Mouse (Mus musculus) left cerebral cortex, postnatal 36 days (tissue): ENCODE data around the gene Pacrg. TPM values are rescaled to one million over a fixed set of nuclear protein-coding genes. Genes with fewer than 3 reads are reported as not detected.

Source experiments
- DNase-seq, 2 experiments: peaks; one replicate each; pipeline ENCODE4 v3.0.0; 2021 to 2022; ENCODE audit warnings: low spot score in 2 of 2, mixed read lengths in 1 of 2
- intact Hi-C: fragments of 180-260 bp; cut with DNase I; formaldehyde crosslinking; loops from one replicate; pipeline ENCODE4 v1.15.1; 2025
- total RNA-seq, 2 experiments: library from RNA; stranded (reverse); gene quantifications; 2 replicates each; pipeline ENCODE4 v1.2.3; 2021

Pacrg gene
- total RNA-seq, 2 experiments from 2014 or later = 16.1 to 16.8 TPM

DNA sequence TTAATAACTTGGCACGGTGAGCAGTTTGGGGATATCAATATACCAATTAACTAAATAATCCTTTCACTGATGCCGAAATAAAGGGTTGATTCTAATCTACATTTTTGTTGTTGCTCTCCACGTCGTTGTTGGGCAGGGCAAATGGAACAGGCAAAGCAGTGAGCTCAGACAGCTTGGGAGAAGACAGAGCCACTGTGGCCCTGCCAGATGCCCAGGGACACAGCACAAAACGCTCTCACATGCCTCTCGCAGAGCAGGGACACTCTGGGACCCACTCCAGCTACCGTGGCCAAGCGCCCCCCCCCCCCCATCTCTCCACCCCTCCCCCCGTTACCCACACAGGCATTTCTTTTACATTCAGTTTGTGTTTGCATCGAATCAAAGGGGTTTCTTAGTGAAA, 332.6 kb downstream of the Pacrg start:
- intact Hi-C loops = no loop called here

DNA sequence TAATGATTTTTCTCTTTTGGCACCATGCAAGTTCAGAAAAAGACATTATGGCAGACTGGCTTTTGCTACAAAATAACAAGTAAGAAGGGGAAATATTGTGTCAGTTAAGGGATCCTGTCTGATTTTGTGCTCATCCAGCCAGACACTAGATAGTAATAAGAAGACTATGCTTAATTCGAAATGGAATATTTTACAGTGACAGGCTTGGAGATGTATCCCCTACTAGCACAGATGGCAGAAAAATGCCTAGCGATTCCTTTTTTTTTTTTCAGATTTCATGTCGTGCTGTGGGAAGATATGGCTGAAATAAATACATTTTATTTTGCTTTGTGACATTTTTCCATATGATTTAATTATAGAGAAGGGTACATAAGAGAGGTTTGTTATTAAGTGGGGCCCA, 333.2 kb downstream of the Pacrg start:
- intact Hi-C loops = no loop called here
- no peak for DNase-seq

More for the DNA sequence above, 332.6 kb downstream of the Pacrg start:
- no peak for DNase-seq

DNA sequence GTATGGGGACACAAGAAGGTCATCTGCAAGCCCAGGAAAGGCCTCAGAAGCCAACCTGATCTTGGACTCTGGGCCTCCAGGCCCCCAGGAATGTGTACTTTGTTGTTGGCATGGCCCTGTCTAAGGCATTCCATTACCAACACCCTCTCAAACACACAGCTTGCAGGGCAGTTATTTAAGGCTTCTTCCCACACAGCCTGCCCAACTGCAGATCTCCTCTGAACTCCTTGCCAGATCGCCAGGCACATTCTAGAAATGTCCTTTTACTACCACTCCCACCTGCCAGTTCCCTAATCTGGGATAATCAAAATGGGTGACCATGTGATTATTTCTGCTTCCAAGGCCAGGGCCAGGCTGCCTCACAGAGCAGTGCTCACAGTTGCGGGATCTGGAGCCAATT, 338.7 kb downstream of the Pacrg start:
- intact Hi-C loops = no loop called here

DNA sequence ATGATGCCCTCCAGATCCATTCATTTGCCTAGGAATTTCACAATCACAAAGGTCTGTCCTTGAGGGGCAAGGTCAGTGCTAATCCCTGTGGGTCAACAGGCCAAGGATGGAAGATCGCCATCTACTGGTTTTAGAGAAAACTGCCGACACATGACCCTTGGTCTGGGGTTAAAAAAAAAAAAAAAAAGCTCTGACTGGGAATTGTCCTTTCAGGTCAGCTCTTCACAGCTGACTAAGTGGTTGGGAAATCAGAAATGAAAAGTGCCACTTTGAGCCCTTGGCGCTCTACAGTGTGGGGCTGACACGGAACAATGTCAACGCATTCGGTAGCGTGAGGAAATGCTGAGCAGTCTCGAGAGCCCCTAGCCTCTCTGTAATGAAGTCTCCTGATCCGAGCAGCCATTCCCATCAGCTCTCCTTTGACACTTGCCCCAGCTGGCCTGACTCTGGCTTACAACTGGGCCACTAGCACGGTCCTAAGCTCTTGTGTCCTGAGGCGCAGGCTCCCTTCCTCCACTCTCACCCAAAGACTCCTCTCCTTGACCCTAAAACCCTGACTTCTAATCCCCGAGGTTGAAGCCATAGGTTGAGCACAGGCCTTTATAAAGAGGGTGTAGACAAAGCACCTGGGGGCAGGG, 339.2 kb downstream of the Pacrg start:
- intact Hi-C loops = no loop called here
- DNase-seq = no peak

More for the DNA sequence above, 338.7 kb downstream of the Pacrg start:
- peak in 1 of 2 experiments; percentile 28 for DNase-seq

DNA sequence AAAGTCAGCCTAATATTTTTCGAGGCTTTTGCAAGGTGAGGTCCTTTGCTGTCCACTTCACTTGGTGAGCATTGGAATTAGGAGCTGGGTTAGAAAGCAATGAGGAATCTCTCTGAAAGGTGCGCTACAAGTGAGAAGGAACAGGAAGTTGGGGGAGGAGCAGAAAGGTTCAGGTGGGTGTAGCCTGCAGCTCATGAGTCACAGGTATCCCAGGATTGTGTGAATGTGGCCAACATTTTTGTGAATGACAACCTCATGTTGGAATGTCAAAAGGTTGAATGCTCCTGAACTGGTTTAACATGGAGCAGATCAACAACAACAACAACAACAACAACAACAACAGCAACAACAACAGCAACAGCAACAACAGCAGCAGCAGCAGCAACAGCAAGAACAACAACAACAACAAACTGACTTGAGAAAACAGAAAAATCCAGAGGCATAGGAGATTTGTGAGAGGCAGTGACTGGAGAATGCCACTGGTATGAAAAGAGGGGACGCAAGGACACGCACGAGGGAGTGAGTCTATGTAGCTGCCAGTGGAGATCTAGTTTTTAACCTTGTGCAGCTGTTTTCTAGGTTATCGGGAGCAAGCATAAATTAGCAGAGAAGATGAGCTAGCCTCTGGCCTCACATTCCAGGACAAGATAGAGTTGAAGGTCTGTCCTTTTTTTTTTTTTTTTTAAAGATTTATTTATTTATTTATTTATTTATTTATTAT, 341.0 kb downstream of the Pacrg start:
- intact Hi-C loops = loop anchor here (5.0 to 10.0 kb wide), 2 partner anchors 162 to 734 kb away; no protein-coding TSS in a partner anchor
- DNase-seq = no peak

DNA sequence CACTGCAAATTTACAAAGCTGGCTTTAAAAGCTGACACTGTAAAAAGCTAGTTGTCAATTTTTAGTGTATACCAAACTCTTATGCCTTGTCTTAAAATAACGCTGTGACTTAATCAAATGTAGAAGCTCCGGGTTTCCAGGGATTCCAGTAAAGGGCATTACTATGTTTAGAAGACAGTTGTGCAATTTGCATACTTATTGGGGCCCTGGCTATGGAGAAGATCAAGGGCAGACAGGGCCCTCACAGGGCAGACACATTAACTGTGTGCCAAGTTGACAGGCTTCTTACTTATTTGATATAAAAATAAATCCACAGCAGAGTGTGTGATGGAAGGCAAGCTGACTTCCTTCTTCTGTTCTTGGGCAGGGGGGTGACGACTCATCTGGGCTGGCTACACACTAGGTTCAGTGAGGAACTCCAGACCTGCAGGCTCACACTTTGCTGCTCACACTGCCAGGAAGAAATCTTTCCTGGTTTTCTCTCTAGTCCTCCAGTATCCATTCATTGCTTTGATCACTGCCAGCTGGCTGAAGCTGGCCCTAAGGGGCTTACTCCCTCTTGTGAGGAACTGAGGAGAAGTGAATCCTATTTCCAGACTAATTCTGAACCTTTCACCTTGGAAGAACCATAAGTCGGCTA, 342.2 kb downstream of the Pacrg start:
- intact Hi-C loops = loop anchor here (5.0 to 10.0 kb wide), 2 partner anchors 161 to 733 kb away; no protein-coding TSS in a partner anchor
- no peak for DNase-seq

DNA sequence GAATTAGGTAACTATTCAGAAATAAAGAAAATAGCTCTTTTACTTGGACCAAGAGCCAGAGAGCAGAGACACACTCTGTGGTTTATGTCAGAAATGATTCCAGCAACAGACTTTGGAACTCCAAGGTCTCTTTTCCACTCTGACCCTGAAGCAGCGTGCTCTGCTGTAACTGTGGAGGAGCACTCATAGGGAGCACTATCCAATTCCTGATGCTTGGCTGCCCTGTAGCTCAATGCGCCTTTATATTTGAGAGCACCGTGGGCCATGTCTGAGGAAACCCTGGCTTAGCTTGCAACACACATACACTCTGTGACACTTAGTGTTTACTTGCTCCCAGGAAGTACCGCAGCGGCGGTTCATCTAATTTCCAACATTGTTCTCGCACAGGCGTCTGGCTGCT, 344.0 kb downstream of the Pacrg start:
- intact Hi-C loops = loop anchor here (5.0 to 10.0 kb wide), 2 partner anchors 159 to 731 kb away; no protein-coding TSS in a partner anchor
- DNase-seq = no peak

DNA sequence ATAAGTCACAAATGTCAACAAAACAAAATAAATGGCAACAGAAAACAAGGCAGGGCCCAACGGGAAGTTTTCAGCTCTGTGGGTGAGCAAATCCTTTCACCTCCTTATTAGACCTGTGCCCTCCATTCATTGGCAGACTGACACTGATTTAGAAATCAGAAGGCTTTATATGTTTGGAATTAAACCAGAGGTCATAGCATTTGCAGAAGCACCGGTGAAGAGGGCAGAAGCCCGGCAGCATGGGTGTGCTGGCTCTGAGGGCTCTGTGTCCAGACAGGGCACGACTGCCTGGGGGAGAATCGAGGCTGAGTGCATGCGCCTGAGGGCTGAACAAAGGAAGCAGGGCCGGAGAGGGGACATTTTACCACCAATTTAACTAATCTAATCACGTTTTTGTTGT, 344.5 kb downstream of the Pacrg start:
- intact Hi-C loops = loop anchor here (5.0 to 10.0 kb wide), 2 partner anchors 158 to 731 kb away; no protein-coding TSS in a partner anchor
- DNase-seq = no peak

DNA sequence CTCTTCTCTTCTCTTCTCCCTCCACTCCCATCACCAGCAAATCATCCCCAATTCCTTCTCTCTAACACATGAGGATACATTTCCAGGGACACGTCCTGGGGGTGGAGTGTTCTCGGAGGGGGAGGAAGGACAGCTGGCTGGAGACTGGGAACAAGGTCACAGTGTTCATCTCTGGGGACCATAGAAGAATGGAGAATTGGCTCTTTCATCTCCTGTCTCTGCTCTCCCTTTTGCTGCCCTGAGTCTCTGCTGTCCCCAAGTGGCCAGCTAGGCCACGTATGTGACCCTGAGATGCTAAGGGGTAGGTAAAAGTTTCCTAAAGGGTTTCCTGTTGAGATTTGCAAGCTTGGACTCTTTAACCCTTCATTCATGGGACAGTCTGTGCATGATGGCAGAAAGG, 347.0 kb downstream of the Pacrg start:
- intact Hi-C loops = loop anchor here (5.0 to 10.0 kb wide), 3 partner anchors 96 to 728 kb away; partner anchors contain the start of gene Qk
- peak; percentile 15 to 34 for DNase-seq

DNA sequence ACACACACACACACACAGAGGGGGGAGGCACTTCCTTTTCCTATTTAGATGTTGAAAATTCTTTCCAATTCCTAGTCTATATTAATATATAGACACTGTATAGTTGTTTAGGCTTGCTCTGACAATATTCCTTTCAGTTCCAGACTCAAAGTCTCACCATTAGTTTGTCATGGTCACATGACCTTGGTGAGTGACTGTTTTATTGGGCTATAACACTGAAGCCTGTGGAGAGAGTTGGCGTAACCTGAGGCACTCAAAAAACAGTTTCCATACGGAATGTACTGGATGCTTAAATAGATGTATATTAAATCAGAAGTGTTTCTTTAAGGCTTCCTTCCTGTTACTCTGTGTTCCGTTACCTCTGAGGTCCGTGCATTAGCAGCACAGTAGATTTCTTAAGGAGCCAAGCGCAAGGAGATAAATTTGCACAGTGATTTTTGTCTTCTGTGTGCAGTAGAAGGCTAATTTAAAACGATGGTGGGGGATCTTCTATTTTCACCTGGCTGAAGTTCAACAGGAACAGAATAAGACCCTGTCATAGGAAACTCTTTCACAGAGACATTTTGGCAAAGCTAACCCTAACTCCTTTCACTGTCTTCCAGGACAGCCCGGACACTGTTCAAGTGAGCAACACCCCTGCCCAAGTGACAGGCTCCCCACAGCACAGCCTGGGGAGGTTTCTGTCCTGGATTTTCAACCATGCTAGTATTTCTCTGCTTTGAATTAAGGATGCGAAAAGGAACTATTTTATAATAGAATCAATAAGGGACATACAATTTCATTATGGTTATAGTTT, 349.5 kb downstream of the Pacrg start:
- intact Hi-C loops = loop anchor here (5.0 to 10.0 kb wide), 3 partner anchors 93 to 726 kb away; partner anchors contain the start of gene Qk
- no peak for DNase-seq

DNA sequence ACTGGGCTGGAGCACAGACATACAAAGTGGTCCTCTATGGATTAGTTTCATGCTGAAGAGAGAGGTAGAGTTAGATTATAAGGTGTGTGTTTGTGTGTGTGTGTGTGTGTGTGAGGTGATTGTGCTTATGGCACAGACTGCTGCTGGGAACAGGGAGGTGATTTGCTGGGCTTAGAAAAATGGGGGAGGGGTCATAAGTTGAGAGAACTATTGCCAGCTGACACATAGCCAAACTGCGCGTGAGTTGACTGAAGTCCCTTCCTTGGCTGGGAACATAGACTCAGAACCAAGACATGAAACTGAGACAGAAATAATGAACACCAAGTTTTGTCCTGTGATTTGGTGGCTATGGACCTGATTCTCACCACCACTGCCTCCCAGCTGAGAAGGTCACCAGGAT, 351.2 kb downstream of the Pacrg start:
- intact Hi-C loops = no loop called here
- DNase-seq = no peak

DNA sequence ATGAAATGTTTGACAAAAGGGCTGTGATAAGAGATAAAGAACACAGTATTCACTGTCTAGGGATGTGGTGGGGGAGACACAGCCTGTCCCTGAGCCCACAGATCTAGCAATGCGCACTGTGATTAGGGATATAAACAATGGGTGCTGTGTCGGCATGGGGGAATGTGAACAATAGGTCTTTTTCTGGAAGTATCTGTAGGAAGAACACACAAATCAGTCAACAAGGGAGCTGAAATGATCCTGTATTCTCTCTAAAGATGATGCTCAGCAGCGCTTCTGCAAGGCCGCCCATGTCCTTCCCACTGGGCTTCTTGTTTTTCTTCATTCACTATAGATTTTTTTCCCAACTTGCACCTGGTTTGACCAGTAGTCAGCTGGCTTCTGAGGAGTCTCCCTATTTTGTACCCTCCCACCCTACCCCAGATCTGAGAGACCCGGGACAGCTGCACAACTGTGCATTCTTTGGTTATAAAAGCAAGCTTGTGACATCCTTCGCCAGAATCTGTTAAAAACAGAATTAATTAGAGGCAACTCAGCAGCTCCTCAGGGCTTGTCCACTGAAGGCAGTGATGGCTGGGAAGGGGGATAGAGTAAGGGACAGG, 356.1 kb downstream of the Pacrg start:
- DNase-seq = no peak
- intact Hi-C loops = no loop called here

DNA sequence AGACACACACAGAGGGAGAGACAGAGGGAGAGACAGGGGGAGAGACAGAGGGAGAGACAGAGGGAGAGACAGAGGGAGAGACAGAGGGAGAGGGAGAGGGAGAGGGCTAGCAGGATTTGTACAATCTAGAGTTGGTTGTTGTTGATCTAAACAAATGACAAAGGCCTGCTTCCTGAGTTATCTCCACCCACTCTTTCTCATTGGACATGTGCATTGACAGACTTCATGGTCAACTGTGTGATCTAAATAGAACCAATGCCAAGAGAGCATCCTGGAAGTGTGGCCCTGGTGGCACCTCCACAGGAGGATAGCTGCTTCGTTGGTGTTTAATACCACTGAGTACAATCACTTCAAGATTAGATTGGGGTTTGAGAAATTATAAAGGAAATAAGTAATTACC, 359.0 kb downstream of the Pacrg start:
- no peak for DNase-seq
- intact Hi-C loops = no loop called here

DNA sequence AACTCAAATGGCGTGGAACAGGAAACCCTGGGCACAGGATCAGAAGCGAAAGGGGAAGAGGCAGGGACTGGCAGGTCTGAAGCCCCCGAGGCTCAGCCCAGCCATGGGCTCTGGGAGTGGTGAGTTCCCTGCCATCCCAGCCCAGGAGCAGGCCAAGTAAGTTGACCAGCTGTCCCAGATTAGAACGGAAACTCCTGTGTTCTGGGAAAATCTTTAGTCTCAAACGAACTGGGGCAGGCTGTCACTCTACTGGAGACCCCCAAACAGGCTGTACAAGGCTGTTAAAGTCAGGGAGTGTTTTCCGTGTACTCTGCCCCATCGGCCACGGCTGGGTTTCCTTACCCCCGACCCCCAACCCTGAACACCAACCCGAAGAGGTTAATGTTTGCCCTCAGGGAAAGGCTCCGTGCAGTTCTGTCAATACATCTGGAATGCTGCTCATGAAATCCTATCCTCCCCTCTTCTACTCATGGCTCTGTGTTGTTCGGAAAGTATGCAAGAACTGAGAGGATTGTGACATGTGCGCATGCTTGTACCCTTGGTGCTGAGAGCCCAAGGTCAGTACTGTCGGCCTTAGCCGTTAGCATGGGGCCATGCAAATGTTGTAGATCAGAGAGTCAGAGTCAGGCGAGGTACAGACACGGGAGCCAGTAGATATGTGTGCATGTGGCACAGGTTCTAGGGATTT, 360.9 kb downstream of the Pacrg start:
- DNase-seq = no peak
- intact Hi-C loops = no loop called here

DNA sequence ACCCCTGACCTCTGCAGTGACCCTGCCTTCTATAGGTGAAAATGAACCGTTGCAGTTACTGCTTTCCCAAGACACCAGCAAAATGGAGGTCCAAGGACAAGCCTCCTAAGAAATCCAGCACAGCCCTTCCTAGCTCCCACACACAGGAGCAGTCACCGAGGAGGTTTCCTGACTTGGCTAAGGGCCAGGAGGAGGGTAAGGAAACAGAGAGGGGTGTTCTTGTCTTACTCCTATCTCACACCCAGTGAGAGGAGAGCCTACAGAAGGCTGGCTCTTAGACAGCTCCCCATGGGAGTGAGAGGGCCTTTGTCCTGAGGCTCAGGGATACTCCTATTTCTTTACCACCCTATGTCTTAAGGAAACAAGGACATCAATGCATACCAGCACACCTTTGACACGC, 361.7 kb downstream of the Pacrg start:
- no peak for DNase-seq
- intact Hi-C loops = no loop called here

DNA sequence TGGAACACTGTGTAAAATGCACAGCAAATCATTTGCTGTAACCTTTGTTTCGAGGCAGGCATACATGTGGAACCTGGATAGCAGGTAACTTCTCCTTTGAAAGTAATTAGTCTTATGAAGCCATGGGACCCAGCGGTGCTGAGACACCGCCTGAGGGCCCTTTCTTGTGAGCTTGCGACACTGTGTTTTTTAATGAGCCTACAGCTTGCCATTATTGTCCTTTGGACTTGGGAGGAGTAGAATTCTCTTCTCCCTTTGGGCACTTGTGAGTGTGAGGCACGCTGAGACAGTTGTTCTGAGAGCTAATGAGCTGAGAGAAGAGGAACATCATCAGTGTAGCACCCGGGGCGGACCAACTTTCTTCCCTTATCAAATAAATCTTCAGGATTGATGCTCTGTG, 363.3 kb downstream of the Pacrg start:
- DNase-seq = no peak
- intact Hi-C loops = no loop called here

DNA sequence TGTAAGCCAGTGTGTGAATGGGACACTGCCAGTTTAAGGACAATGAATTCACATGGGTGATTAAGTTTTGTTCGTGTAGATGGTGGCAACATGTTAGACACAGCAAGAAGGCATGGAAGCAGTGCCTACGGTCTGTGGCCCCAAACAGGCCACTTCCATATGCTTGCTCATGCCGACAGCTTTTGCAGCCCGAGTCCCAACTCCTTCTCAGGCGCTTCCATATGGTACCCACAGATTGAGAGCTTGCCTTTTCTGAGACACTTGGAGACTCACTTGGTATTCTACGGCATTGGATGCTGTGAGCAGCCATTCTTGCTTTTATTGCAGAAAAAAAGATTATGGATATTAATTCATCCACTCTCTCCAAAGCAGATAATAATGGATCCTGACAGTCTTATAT, 365.1 kb downstream of the Pacrg start:
- intact Hi-C loops = no loop called here
- no peak for DNase-seq

DNA sequence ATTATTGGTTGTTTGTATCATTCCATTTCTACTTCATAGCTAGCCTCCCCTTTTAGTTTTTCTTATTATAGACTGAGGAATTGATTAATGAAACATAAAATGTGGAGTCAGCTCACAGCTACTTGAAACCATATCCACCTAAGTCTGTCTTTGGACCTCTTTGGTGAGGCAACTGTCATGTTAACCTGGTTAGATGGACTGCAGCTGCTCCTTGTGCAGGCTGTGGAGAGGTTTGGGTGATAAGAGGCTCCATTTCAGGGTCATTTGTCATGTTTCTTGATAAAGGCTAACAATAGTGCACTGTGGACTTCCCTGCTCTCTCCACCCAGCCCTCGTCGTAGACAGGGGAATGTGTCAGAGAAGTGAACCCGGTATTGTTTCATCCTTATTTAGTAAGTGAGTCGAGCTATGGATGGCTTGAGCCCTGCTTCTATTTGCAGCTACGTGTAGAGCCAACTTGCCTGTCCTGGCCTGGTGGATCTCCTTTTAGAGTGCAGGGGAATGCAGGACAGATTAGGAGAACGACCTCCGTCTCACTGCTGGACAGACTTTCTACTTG, 366.2 kb downstream of the Pacrg start:
- DNase-seq = no peak
- intact Hi-C loops = no loop called here
